Mouse (Mus musculus): ENCODE data around the gene Med18.

Gene Med18

DNA sequence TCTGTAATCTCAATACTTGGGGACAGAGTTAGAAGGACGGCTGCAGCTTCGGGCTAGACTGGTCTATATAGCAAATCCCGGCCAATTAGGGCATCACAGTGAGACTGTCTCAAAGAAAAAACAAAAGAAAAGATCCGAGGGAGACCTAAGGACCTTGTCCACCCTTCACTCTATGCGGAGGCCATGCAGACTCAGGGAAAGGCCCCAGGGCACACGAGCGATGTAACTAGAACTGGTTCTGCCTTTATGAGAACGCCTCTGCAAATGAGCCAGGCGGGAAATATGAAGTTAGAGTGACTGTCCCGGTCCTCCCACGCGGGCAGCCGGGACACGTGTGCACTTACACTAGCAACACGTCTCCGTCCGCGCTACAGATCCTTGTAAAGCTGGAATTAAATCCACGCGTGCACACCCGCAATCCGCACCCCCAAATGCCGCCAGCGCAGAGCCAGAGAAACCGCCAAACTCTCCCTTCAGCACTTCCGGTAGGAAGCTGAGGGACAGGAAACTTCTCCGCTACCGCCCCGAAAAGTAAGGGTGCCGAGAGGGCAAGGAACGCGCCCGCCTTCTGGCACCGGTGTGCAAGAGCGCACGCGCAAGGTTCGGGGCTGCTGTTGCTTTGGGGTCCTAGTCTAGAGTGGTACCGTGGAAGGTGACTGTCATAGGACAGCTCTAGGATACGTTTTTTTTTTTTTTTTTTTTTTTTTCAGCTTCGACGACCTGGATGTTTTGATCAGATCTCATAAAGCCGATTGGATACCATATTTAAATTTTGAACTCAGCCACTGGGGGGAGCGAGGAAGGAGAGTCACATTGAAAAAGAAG lies at the start of gene Med18:
Gene Med18 (minus strand): TSS at position 492 of the 825 bp plus-strand sequence.
- peak; percentile 86 for DNase-seq (ENCODE audit: low read depth, low spot score)

DNA sequence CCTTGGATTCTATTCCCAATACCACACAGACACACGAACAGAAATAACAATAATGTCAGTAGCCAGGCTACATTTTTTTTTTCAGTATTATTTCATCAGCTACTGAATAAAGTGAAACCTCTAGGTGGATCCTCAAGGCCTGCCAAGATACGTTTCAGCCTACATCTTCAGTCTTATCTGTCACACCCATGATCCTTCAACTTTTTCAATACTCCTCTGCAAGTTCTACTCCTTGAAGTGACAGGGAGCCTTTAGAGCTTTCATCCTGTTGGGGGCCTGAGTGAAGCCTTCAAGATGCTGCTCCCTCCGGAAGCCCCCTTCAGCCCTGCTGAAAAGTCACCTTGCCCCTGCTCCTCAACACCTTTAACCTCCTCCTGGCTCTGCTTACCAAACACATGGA lies 48.4 kb upstream of the Med18 start:
- no peak for DNase-seq (ENCODE audit: low read depth, low spot score)

DNA sequence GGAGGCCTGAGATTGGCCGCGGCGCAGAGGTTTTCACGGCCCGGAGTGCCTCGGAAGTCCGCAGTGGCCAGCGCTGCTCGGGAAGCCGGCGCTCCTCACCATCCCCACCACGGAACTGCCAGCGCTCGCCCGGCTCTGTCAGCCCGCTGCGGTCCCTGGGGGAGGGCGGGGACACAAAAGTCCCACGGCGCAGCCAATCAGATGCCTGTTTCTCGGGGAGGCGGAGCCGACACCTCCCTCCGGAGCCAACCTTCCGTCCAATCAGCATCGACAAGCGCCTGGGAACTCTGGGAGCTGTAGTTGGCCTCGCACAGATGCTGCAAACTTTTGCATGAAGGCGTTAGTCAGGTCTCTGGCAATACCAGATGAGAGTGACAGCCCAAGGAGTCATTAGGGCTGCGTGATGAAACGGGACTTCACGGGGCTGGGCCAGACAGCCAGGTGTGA lies 46.7 kb upstream of the Med18 start, which contains the start of gene Sesn2:
Gene Sesn2 (minus strand): TSS at position 150 of the 447 bp plus-strand sequence.
- DNase-seq (ENCODE audit: low read depth, low spot score) = peak; percentile 94

DNA sequence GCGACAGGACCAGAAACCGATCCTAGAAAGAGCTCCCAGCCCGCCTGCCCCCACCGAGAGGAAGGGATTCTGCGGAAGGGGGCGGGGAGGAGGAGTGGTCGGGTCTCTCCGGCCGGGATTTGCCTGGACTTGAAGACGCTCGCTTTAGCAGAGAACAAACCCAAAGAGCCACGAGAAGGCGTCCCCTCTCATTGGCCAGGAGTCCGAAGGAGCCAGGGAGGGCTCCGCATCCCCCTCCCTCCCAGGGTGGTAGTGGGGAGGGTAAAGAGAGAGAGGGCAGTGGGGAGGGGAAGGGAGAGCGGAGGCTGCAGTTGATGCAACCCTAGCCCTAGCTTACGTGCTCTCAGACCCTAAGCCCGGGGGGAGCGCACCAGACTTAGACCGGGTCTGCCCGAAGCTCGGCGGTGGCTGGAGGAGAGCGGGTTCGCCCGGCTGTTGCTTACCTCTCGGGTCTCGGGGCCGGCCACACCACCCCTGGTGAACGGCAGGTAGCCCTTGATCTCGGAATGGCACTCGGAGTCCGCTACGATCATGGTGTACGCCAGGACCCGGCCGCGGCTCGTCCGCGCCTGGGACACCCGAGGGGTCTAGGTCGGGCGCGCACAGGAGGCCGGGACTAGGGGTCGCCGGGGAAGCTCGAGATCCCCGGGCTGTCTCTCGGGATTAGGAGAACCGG lies 46.0 kb upstream of the Med18 start:
- DNase-seq (ENCODE audit: low read depth, low spot score) = no peak

DNA sequence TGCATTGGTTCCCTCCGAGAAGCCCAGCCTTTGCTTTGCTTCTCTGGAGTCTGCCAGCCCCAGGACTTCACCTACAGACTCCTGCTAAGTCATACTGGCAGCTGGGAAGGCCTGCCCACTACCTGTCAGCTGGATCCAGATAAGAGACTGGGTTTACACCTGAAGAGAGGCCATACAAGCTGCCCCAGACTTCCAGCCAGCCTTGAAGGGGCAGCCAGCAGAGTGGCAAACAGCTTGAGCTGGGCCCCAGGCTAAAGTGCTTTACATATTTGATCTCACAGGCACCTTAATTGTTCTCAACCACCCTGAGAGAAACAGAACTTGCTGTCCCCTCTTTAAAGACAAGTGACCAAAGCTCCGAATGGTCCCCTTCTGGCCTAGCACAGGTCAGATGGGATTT lies 43.5 kb upstream of the Med18 start:
- no peak for DNase-seq (ENCODE audit: low read depth, low spot score)

DNA sequence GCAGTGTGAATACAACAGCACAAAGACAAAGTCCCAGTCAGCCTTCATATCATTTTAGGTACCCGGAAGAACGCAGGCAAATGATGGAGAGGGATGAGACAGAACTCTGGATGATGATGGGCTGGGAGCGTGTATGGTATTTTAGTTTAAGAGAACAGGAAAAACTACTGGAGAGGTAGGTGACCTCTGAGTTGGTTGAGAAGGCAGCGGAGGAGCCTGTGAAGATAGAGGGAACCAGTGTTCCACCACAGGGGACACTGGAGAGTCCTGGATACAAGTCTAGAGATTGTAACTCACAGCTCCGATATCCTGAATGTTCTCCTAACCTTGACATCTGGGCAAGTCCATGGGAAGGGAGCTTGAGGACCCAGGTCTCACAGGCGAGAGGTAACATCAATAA lies 42.5 kb upstream of the Med18 start:
- DNase-seq (ENCODE audit: low read depth, low spot score) = no peak

DNA sequence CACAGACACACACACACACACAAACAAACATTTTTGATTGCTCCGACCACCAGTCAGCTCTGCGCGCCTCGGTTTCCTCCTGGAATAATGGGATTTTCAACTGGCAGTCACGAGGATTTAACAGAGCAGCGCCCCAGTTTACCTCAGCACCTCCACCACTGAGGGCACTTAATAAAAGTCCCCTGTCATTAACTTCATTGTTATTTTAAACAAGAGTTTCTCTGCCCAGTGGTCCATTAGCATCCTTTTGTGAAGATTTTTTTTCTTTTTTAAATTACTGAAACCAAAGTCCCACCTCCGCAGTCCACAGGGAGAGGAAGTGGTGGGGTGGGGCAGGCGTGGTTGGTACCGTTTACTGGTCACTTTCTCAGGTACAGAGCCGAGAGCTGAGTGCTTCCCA lies 42.1 kb upstream of the Med18 start:
- no peak for DNase-seq (ENCODE audit: low read depth, low spot score)

DNA sequence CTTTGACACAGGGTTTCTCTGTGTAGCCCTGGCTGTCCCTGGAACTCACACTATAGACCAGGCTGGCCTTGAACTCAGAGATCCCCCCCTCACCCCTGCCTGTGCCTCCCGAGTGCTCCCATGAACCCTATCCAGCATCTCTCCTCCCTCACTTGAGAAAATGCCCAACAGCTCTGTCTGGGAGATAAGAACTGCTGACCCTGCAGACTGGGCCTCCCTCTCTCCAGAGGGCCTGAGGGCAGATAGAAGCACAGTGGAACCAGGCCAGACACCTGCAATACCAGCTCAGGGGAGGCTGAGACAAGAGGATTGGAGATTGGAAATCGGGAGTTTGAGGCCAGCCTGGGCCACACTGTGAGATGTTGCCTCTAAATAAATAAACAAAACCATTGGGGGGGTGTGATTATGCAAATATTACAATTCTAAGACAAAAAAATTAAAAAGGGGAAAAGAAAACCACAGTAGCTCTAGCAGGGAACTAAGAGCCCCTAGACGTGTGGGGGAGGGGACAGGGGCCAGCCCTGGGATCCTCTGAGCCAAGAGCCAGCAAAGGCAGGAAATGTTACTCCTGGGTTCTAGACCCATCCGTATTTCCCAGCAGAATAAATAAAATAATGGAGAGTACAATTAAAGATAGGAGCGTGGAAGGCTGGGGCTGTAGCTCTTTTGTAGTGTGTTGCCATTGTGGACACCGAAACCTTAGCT lies 41.5 kb upstream of the Med18 start:
- no peak for DNase-seq (ENCODE audit: low read depth, low spot score)

DNA sequence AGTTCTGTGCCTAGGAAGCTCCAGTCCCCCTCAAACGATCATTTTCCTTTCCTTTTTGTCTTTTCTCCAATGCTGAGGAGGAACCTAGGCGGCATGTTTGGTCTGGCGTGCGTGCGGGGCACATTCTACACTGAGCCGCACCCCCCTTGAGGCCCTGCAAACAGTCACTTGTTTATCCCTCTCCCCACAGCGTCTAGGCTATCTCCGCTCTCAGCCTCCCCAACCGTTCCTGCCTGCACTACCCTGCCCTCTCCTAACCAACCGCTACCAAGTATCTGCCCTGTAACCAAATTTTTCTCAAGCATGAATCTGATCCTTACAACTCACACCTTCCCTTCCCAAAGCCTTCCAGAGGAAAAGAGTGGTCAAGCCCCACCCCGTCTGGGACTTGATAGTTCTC lies 39.6 kb upstream of the Med18 start:
- no peak for DNase-seq (ENCODE audit: low read depth, low spot score)

DNA sequence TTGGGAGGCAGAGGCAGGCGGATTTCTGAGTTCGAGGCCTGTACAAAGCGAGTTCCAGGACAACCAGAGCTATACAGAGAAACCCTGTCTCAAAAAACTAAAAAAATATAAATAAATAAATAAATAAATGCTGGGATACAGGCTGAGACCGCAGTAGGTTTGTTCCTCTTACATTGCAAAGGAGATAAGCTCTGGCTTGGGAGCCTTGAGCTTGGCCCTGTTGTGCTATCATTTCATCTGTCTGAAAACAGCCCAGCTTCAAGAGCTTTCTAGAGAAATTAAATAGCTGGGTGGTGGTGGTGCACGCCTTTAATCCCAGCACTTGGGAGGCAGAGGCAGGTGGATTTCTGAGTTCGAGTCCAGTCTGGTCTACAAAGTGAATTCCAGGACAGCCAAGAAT lies 37.9 kb upstream of the Med18 start:
- DNase-seq (ENCODE audit: low read depth, low spot score) = no peak

DNA sequence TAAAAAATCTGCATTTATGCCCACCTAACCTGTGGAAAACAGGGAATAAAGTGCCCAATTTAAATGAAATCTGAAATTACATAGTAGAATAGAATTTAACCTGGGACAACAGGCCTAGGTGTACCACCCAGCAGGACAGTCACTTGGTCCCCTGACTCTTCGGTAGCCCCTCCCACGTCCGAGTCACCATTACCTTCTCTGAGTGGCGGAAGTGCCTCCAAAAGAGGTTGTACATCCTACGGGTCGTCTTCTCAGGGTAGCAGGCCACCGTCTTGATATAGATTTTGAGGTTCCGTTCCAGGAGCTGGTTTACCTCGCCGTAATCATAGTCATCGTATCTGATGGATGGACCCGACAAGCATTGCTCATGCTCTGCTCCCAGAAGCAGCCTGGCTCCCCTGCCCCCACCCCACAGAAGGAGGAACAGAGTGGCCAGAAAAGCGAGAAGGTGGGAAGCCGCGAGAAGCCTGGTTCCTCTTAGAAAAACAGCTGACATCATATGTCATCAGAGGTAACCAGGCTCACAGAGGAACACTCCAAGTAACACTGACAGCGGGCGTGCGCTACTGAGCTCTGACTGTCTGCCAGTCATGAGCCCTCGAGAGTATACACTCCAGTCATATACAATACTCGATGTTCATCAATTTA lies 30.7 kb upstream of the Med18 start:
- DNase-seq (ENCODE audit: low read depth, low spot score) = no peak

DNA sequence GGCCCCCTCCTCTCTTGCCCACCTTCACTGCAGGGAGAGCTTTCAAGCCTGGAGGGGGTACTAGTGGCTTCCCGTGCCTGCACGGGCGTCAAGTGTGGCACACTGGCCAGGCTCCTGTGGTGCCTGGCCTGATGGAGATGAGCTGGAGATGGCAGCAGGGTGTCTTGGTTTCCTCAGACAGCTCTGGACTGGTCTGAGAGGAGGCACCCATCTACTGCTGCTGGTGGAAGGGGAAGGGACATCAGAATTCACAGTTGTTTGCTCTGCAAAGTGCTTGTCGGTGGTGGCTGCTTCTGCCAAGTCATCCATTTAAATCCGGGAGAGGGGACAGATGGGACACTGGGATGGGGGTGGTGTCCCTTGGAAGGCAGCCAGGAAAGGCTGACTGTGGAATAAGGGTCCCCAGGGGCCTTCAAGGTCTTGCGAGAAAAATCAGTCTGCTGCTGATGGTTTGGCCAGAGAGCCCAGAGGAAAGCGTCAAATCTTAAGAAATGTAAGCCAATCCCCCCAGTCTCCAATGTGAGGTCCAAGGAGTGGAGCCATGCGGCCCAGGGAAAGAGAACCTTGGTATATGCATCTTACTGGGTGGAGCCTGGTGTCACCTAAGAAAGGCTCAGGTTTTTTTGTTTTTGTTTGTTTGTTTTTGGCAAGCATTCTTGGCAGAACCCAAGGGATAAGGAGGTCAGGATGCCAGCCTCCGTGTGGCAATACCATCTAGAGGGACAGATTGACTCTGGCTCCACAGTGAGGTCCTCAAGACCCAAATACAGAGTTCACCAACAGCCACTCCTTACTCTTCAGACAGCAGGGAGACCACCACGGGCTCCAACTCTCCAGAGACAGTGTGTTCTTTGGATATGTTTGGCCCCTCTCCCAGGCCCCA lies 28.7 kb upstream of the Med18 start:
- DNase-seq (ENCODE audit: low read depth, low spot score) = peak; percentile 27

DNA sequence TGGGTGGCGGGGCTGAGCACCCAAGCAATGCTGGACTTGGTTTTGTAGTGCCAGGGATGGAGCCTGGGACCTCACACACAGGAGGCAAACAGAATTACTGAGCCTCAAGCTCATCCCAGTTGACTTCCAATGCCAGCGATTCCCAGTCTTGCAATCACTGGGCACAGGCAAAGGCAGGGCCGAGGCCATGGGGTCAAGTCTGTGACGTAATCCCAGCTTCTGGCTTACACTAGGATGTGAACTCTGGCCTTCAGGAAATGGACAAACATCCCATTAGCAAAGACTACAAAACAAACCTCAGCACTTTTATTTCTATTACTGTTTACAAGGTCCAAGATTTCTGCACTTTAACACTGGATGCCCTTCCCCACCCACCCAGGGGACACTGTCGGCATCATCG lies 28.0 kb upstream of the Med18 start:
- DNase-seq (ENCODE audit: low read depth, low spot score) = no peak

DNA sequence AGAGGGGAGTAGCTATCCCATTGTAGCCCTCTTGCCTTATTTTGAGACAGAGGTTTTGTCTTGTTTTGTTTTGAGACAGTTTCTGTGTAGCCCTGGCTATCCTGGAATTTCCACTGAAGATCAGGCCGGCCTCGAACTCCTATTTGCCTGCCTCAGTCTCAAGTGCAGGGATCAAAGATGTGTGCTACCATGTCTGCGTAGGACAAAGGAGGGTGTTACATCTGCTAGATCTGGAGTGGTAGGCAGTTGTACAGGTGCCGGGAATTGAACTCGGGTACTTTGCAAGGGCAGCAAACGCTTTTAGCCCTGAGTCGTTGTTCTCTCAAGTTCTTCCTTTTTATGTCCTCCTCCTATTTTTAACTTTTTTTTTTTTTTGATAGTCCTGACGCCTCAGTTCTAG lies 27.3 kb upstream of the Med18 start:
- DNase-seq (ENCODE audit: low read depth, low spot score) = no peak

DNA sequence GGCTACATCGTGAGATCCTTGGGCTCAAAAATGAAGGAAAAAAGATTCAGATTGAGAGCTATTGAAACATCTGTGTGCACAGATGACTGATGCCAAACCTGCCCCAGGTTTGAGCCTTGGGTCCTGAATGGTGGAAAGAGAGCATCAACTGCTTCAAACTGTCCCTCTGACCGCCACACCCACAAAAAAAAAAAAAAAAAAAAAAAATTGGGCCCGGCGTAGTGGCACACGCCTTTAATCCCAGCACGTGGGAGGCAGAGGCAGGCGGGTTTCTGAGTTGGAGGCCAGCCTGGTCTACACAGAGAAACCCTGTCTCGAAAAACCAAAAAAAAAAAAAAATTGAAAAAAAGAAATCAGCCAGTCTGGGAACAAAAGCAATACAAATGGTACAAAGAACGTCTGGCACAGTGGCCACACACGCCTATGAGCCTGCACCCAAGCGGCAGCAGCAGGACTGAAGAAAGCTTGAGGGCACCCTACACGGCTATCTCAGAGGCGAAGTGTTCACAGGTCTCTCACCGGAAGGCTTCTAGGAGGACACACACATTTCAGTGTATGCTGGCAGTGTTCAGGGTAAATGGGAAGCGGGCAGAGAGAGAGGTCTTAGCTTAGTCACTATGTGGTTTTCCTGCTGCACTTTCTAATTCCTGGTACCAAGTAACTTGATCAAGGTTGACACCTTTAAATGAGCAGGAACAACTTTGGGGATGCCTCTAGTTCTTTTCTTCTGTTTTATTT lies 26.7 kb upstream of the Med18 start:
- no peak for DNase-seq (ENCODE audit: low read depth, low spot score)

DNA sequence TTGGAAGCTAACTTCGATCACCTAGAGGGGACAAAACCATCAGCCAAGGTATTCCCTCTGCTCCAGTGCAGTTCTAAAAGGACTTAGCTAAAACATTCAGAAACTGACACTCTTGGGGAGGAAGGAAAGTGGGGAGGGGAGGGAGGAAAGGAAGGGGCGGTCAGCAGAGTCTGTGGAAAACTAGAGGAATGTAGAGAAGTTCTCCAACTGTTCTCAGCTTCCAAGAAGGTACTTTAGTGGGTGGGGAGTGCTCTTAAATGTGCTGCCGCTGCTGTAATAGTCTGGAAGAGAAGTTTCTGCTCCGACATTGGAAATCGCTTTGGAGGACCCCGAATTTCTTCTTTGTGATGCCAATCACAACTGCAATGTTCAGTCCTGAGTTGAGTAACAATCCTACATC lies 25.3 kb upstream of the Med18 start:
- no peak for DNase-seq (ENCODE audit: low read depth, low spot score)

DNA sequence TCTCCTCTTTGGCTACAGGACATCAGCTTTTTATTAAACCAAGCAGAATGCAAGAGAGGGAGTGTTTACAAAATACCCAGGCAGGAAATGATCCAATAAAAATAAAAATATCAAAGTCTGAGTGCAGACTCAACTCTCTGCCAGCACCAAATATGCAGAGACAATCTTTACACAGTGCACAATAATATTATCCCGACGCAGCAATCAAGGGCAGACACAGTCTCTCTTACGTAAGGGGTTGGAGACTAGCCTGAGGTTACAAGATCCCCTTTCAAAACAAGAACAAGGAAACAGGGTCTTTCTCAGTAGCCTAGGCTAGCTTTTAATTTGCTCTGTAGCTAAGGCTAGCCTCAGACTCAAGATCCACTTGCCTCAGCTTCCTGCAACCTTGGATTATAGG lies 24.8 kb upstream of the Med18 start:
- no peak for DNase-seq (ENCODE audit: low read depth, low spot score)

DNA sequence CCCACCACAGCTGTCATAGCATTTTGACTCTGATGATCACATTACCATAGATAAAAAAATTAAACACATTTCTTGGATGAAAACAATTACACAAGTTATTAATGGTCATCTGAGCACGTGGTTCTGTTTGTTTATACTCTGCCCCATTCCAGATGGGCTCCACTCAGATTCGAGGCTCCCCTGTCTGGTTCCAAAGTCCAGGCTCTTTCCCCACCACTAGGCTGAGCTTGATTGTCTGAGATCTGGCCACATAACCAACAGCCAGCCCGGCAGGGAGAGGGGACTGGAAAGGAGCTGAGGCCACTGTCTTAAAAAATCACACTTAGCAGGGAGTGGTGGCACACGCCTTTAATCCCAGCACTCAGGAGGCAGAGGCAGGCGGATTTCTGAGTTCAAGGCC lies 21.1 kb upstream of the Med18 start:
- DNase-seq (ENCODE audit: low read depth, low spot score) = no peak

DNA sequence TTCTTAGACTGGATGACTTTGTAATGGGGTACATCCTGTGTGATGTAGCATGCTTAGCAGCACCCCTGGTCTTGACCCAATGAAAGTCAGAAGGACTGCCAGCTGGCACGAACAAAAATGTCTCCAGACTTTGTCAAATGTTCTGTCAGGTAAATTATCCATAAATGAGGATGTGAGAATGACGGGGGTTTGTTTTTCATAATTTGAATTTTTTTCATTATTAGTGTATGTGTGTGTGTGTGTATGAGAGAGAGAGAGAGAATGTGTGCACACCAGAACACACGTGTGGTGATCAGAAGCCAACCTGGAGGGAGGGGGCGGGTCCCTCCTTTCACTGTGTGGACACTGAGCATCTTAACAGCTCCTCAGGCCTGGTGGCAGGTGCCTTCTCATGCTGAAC lies 20.5 kb upstream of the Med18 start:
- no peak for DNase-seq (ENCODE audit: low read depth, low spot score)

DNA sequence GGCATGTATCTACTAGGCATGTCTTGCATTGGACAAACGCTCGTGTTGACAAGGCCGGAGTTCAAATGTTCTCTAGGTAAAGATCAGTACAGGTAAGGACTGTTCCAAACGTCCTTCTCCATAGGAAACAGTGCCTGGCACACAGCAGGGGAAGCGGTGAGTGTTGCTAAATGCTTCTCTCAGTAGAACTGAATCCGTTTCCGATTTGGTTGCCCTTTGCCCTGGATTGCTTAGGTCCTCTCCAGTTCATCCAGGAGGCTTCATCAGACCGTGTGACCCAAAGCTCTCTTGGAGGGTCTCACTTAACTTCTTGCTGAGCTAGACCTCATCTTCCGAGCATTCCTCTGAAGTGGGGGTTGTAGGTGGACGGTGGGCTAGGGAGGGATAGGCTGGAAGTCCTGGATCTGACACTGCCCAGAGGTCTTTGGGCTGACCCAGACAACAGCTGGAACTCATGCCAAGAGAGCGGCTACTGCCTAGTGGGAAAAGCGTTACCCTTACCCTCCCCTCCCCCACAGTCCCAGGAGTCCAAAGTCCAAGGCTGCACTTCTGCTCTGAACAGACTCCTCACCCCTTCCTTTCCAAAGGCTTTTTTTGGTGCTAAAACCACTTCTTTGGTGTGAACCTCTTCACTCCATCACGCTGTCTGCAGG lies 19.4 kb upstream of the Med18 start:
- no peak for DNase-seq (ENCODE audit: low read depth, low spot score)

Measured in retina, postnatal 7 days (tissue).